Mouse (Mus musculus) right cerebral cortex, postnatal 25 days (tissue): ENCODE measurements around the gene Erlin1.

Experiments
- DNase-seq: peaks from one replicate; pipeline ENCODE4 v3.0.0; 2022

Erlin1 gene

GRCm38 (mm10) chr19:43995427-43995826 lies 74.2 kb downstream of the Erlin1 start:
- DNase-seq, result no peak

DNA sequence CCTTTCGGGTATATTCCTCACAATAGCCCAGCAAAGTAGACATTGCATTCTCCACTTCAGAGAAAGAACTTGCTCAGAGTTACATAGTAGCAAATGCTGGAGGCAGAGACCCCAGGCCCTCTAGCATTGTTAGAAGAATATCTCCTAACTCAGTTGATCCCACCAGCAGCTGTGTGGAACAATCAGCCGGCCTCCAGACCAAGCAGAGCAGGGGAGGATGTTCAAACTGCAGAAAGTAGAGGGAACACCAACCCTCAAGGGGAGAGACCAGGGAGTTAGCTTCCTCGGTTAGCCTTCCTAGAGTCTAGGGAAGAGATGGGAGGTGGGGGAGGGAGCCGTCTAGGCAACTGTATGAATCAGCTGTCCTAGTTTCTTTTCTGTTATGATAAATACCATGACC lies 77.1 kb downstream of the Erlin1 start:
- no peak for DNase-seq

DNA sequence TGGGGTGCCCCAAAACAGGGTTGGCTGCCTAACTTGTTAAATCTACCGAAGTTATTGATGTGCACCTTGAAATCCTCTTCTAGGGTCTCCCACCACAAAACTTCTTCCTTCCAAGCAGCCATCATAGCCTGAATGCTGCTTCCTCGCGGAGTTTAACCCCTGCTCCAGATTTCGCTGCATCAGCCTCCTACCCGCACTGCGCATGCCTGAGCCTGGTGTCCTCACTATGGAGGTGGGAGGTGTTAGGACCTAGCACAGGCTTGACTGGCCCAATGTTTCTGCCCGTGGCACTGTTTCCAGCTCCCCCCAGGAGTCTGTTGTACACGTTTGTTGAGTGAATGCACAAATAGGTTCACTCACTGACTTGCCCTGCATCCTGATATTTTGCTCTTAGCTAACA lies 79.2 kb downstream of the Erlin1 start:
- DNase-seq, result no peak

DNA sequence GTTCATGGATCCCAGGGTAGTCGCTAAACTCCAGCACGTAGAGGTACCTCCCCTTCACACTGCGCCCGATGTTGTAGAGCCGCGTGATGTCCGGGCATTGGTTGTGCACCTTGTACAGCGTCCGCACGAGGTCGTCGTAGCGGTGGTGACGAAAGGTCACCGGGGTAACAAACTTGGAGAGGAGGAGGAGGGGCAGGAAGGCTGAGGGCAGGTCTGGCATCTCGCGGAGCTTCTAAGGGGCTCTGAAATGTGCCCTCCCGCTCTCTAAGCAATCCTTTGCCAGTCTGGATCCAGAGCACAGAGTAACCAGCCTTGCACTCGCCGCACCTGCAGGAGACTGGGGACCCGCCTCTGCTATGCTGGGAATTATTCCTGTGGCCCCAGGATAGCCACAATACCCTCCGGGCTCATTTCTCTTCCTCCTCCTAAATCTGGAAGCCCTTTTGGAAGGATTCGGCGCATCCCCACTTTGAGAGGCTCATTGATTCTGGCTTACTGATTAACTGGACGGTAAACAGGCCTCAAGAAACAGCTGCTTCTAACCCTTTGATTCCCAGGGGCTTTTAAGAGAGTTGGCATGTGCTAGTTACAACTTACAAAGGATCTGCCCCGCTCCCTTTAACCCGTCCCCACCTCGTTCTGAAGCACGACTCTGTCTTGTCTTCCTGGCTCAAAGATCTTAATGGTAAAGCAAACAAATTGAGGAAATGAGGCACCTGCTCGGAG lies 83.4 kb downstream of the Erlin1 start, which contains the start of gene Cpn1:
TSS of gene Cpn1 (minus strand) at position 488 of the 726 bp plus-strand sequence.
- no peak for DNase-seq
